Mouse (Mus musculus): ENCODE data around the gene Zc3h4. TPM values are rescaled to one million over a fixed set of nuclear protein-coding genes. Genes with fewer than 3 reads are reported as not detected.

Zc3h4 gene
- polyA plus RNA-seq, 1 experiment: 13.6 TPM

DNA sequence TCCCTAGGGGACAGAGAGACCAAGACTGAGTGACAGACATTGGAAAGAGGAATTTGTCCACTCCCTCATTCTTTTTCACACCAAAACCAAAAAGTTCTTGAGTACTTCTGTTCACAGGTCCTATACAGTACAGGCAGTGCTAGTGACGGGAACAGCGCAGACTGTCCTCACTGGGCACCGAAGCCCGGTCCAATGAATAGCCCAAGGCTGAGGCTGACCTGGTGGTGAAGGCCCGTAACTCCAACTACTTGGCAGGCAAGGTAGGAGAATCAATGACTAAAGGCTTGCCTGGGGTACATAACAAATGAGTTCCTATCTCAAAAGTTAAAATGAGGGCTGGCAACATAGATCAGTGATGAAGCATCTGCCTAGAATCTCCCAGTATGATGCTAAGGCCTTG is 64.9 kb downstream of the Zc3h4 start:
- no peaks in the 10 kb centered on the region for H3K9me3 ChIP-seq (ENCODE audit: control insufficient read depth, low read length)
- no peak overlapping the region for H3K4me3 ChIP-seq (replicated peaks)
- H3K4me1 ChIP-seq (ENCODE audit: control insufficient read depth): peaks cover 2% of the 10 kb centered on the region; the same call in 1 of the 2 replicates
- H3K27me3 ChIP-seq (ENCODE audit: control insufficient read depth): peaks cover 57% of the 10 kb centered on the region
- TF ChIP-seq TAL1 (IDR thresholded peaks at IDR 0.05; ENCODE audit: low read length) (no peak), GATA1 (IDR thresholded peaks at IDR 0.05; ENCODE audit: low read length) (no peak)
- no peaks in the 10 kb centered on the region for H3K36me3 ChIP-seq (ENCODE audit: control insufficient read depth)

DNA sequence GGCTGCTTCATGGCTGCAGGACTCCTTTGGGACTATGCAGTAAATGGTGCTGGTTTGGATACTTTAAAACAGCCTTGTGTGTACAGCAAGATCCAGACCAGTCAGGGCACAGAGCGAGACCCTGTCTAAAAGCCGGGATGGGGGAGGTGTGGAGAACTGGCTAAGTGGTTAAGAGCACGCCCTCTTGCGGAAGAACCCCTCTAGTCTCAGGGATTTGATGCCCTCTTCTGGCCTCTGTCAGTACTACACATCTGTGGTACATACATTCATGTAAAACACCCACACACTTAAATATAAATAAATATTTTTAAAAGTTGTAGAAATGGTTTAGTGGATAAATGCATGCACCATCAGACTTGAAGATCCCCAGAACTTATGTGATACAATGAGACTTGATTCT is 65.9 kb downstream of the Zc3h4 start:
- no peak for TF ChIP-seq TAL1 (IDR thresholded peaks at IDR 0.05; ENCODE audit: low read length)
- no peak for TF ChIP-seq GATA1 (IDR thresholded peaks at IDR 0.05; ENCODE audit: low read length)
- Histone ChIP-seq H3K9me3 (ENCODE audit: control insufficient read depth, low read length) (no peaks in the 10 kb centered on the region), H3K36me3 (ENCODE audit: control insufficient read depth) (no peaks in the 10 kb centered on the region), H3K4me3 (replicated peaks) (no peak overlapping the region), H3K27me3 (ENCODE audit: control insufficient read depth) (peaks cover 58% of the 10 kb centered on the region), H3K4me1 (ENCODE audit: control insufficient read depth) (peaks cover 2% of the 10 kb centered on the region; the same call in 1 of the 2 replicates)

DNA sequence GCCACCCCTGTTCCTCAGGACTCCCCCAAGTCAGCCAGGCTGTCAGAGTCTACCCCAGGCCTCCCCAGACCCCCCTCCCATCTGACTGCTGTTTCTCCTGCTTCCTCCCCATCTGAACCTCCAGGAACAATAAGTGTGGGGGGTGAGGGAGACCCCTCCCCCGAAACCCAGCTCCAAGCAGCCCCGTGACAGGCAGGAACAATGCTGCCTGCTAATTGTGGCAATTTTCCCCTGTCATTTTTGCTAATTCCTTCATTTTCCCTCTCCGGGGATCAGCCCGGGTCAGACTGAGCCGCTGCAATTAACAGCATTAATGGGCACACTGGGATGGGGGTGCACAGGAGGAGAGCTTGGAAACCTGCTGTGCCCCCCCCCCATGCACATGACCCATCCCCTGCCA is 67.4 kb downstream of the Zc3h4 start:
- Histone ChIP-seq H3K27me3 (ENCODE audit: control insufficient read depth) (peaks cover 64% of the 10 kb centered on the region), H3K36me3 (ENCODE audit: control insufficient read depth) (no peaks in the 10 kb centered on the region)

DNA sequence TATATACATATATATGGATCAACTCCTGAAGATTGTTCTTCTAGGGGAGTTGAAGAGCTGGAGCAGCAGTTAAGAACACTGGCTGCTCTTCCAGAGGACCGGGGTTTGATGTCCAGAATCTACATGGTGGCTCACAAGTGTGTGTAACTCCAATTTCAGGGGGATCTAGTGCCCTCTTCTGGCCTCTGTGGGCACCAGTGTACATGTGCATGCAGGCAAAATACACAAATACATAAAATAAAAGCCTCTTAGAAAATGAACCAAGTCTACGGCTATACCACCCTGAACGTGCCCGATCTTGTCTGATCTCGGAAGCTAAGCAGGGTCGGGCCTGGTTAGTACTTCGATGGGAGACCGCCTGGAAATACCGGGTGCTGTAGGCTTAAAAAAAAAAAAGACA is 70.8 kb downstream of the Zc3h4 start:
- no peak overlapping the region for H3K4me3 ChIP-seq (replicated peaks)
- H3K36me3 ChIP-seq (ENCODE audit: control insufficient read depth): no peaks in the 10 kb centered on the region
- peaks cover 15% of the 10 kb centered on the region for H3K9me3 ChIP-seq (ENCODE audit: control insufficient read depth, low read length)
- peaks cover 13% of the 10 kb centered on the region for H3K4me1 ChIP-seq (ENCODE audit: control insufficient read depth)
- H3K27me3 ChIP-seq (ENCODE audit: control insufficient read depth): peaks cover 87% of the 10 kb centered on the region
- no peak for TF ChIP-seq TAL1 (IDR thresholded peaks at IDR 0.05; ENCODE audit: low read length)
- TF ChIP-seq GATA1 (IDR thresholded peaks at IDR 0.05; ENCODE audit: low read length): no peak

More for the DNA sequence above, 67.4 kb downstream of the Zc3h4 start:
- peaks cover 2% of the 10 kb centered on the region; the same call in 1 of the 2 replicates for H3K4me1 ChIP-seq (ENCODE audit: control insufficient read depth)
- TF ChIP-seq GATA1 (IDR thresholded peaks at IDR 0.05; ENCODE audit: low read length) (no peak), TAL1 (IDR thresholded peaks at IDR 0.05; ENCODE audit: low read length) (no peak)
- H3K9me3 ChIP-seq (ENCODE audit: control insufficient read depth, low read length): no peaks in the 10 kb centered on the region
- no peak overlapping the region for H3K4me3 ChIP-seq (replicated peaks)

DNA sequence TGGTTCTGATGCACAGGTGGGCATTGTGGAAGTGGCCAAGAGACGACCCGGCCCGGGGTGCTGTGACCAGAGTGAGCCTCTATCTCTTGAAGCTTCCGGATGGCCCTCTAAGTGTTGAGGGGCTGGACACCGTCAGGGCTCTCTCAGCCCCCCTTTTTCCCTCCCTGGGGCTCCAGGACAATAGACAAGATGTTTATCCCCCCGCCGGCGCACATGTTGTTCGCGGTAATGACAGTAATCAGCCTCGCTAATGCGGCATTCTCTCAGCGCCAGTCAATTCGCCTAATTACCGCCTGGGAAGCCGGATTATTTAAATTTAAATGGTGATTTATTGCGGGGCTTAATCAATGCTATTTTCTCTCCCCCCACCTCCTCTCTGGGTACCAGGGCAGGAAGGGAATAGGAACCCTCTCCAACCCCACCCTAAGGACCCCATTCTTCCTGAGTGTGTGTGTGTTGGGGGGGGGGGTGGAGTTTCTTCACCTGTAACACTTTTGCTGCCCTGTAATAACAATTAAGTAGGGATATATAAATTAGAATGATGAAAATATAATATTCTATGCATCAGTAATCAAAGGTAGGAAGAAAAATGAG is 71.5 kb downstream of the Zc3h4 start:
- Histone ChIP-seq H3K36me3 (ENCODE audit: control insufficient read depth) (no peaks in the 10 kb centered on the region), H3K9me3 (ENCODE audit: control insufficient read depth, low read length) (peaks cover 15% of the 10 kb centered on the region), H3K27me3 (ENCODE audit: control insufficient read depth) (peaks cover 94% of the 10 kb centered on the region), H3K4me1 (ENCODE audit: control insufficient read depth) (peaks cover 13% of the 10 kb centered on the region), H3K4me3 (replicated peaks) (no peak overlapping the region)
- TF ChIP-seq GATA1 (IDR thresholded peaks at IDR 0.05; ENCODE audit: low read length) (no peak), TAL1 (IDR thresholded peaks at IDR 0.05; ENCODE audit: low read length) (no peak)

DNA sequence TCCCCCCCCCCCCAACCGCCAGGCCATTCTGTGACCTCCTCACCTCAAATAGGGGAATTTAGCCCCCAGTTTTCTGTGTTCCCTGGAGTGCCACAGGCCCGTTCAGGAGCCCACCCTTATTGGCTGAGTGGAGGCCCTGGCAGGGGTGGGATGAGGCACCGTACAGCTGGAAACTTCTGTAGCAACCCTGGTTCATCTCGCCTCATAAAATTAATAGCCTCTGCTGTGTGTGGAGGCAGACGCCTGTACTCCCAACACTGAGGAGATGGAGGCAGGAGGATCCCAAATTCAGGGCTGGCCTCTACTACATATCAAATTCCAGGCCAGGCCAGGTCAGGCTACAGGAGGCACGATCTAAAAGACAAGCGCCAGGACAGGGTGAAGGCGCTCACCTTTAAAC is 73.1 kb downstream of the Zc3h4 start:
- Histone ChIP-seq H3K9me3 (ENCODE audit: control insufficient read depth, low read length) (peaks cover 15% of the 10 kb centered on the region), H3K27me3 (ENCODE audit: control insufficient read depth) (peaks cover 89% of the 10 kb centered on the region), H3K4me1 (ENCODE audit: control insufficient read depth) (peaks cover 13% of the 10 kb centered on the region), H3K36me3 (ENCODE audit: control insufficient read depth) (no peaks in the 10 kb centered on the region), H3K4me3 (replicated peaks) (no peak overlapping the region)
- TF ChIP-seq GATA1 (IDR thresholded peaks at IDR 0.05; ENCODE audit: low read length) (no peak), TAL1 (IDR thresholded peaks at IDR 0.05; ENCODE audit: low read length) (no peak)

DNA sequence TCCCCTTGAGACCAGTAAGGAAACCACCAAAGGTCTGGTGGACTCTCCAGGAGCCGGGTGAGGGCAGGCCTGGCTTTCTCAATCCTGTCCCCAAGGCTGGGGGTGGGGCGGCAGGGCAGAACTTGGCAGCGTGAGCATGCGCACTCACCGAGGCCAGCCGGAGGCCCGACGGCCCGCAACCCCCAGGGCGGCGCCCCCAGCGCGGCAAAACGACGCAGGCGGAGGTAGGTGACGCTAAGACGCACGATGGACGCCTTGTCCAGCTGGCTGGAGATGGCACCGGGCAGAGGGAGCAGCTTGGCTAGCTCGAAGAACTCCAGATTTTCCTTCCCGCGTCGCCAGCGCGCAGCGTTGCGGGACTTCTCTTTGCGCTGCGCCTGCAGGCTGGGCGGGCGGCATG is 73.7 kb downstream of the Zc3h4 start:
- H3K27me3 ChIP-seq (ENCODE audit: control insufficient read depth): peaks cover 83% of the 10 kb centered on the region
- no peak overlapping the region for H3K4me3 ChIP-seq (replicated peaks)
- H3K9me3 ChIP-seq (ENCODE audit: control insufficient read depth, low read length): peaks cover 15% of the 10 kb centered on the region
- peaks cover 13% of the 10 kb centered on the region for H3K4me1 ChIP-seq (ENCODE audit: control insufficient read depth)
- no peaks in the 10 kb centered on the region for H3K36me3 ChIP-seq (ENCODE audit: control insufficient read depth)
- TF ChIP-seq TAL1 (IDR thresholded peaks at IDR 0.05; ENCODE audit: low read length) (no peak), GATA1 (IDR thresholded peaks at IDR 0.05; ENCODE audit: low read length) (no peak)

DNA sequence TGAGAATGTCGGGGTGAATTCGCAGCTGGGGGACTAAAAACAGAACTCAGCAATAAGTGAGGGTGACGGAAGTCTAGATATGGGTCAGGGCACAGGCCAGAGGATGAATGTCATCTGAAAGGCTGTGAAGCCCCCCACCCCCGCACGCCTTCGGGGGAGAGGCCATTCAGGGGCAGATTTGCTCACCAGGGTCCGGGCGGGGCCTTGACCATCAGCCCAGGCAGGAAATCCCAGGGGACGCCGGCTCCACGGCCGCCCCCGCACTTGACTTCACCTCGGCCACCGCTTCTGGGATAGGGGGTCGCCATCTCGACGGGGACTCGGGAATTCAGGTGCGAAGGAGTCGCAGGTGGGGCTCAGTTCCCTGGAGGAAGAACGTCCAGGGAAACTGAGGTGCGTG is 74.6 kb downstream of the Zc3h4 start:
- no peak overlapping the region for H3K4me3 ChIP-seq (replicated peaks)
- peaks cover 77% of the 10 kb centered on the region for H3K27me3 ChIP-seq (ENCODE audit: control insufficient read depth)
- TF ChIP-seq GATA1 (IDR thresholded peaks at IDR 0.05; ENCODE audit: low read length): no peak
- no peak for TF ChIP-seq TAL1 (IDR thresholded peaks at IDR 0.05; ENCODE audit: low read length)
- H3K36me3 ChIP-seq (ENCODE audit: control insufficient read depth): no peaks in the 10 kb centered on the region
- H3K4me1 ChIP-seq (ENCODE audit: control insufficient read depth): peaks cover 13% of the 10 kb centered on the region
- peaks cover 15% of the 10 kb centered on the region for H3K9me3 ChIP-seq (ENCODE audit: control insufficient read depth, low read length)

DNA sequence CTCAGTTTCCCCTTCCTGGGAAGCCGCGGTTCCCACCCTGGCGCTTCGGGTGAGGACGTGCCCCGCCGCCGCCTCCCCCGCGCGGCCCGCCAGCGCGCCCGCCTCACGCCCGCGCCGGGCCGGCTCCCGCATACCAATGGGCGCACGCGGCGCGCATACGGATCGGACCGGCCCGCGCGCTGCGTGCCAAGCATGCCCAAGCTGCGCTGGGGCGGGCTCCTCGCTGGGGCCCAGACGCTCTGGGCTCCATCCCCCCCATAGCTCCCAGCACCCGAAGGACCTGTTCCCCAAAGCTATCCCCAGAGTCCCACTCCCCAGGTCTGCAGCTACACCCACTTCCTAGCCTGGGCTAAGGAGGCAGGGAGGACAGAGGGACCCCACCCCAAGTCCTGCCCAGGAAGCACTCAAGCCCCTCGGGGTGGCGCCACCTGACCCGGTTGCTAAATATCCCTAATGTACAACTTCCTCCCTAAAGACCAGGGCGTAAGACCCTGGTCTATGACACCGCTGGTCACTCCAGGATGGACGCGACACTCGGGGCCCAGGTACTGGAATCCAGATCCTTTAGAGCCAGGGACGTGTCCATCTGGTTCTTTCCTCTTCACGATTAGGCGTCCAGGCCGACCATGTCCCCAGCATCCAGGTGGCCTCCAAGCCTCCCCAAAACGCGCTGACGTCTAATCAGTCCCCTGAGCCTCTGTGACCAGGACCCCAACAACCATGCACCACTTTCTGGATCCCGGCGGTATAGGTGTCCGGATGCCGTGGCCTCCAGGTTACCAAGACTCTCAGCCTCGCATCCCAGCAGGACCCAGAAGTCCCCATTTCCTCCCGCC is 75.3 kb downstream of the Zc3h4 start:
- Histone ChIP-seq H3K4me3 (replicated peaks) (no peak overlapping the region), H3K9me3 (ENCODE audit: control insufficient read depth, low read length) (peaks cover 15% of the 10 kb centered on the region), H3K27me3 (ENCODE audit: control insufficient read depth) (peaks cover 71% of the 10 kb centered on the region), H3K36me3 (ENCODE audit: control insufficient read depth) (no peaks in the 10 kb centered on the region), H3K4me1 (ENCODE audit: control insufficient read depth) (peaks cover 13% of the 10 kb centered on the region)
- no peak for TF ChIP-seq GATA1 (IDR thresholded peaks at IDR 0.05; ENCODE audit: low read length)
- no peak for TF ChIP-seq TAL1 (IDR thresholded peaks at IDR 0.05; ENCODE audit: low read length)

Data from erythroblast, embryonic 14.5 days (primary cell).